Mouse (Mus musculus) urinary bladder, postnatal 14 days (tissue): Measurements from ENCODE around the gene Ms4a18.

Experiments used
- DNase-seq: peaks from one replicate; pipeline ENCODE4 v3.0.0; 2021; ENCODE audit warnings: low spot score

Gene Ms4a18

DNA sequence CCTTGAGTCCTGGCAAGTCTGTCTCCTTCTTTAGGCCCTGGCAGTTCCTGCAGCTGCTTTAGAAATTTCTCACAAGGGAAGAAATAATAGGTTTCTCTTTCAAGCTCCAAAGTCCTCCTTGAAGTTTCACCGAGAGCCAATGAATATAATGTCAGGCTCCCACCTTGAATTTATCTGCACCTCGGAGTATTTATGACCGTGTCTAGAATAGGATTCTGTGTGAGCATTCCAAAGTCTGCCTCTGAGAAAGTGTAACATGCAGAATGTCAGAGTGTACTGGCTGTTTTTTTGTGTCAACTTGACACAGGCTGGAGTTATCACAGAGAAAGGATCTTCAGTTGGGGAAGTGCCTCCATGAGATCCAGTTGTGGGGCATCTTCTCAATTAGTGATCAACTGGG, at the start of gene Ms4a18:
Gene Ms4a18, minus strand, starts transcription at position 141 of the 400 bp plus-strand sequence.
- no peak for DNase-seq

DNA sequence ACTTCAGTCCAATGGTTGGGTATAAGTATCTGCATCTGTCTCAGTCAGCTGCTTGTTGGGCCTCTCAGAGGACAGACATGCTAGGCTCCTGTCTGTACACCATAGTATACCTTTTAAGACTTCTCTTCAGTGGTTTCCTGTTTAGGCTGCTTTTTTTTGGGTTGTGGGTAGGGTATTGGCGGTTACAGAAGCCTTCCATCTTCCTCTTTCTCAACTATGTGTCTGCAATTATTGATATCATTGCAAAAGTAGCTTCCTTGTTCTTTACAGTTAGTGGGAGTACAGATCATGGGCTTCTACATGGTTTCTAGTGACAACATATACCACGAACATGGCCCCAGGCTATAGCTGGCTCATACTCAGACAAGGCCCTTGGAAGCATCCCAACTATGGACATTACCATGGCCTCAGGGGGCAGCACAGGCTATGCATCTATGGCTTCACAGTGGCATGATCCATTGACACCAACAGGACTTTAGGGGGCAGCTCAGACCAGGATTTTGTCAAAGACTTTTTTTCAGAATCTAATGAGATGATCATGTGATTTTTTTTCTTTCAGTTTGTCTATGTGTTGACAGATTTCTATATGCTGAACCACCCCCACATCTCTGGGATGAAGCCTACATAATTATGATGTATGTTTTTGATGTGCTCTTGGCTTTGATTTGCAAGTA, 47.5 kb upstream of the Ms4a18 start:
- DNase-seq: no peak

DNA sequence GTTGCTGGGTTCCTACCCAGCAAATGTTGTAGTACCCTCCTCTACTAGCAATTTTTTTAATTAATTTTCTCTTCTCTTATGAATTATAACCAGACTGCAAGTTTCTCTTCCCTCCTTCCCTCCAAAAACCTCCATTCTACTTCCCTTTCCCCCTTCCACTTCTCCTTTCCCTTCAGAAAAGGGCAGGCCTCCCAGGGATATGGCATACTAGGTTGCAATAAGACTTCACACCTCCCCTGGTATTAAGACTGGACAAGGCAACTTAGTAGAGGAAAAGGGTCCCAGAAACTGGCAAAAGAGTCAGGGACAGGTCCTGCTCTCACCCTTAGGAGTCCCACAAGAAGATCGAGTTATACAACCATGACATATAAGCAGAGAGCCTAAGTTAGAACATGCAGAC, 43.1 kb upstream of the Ms4a18 start:
- no peak for DNase-seq

DNA sequence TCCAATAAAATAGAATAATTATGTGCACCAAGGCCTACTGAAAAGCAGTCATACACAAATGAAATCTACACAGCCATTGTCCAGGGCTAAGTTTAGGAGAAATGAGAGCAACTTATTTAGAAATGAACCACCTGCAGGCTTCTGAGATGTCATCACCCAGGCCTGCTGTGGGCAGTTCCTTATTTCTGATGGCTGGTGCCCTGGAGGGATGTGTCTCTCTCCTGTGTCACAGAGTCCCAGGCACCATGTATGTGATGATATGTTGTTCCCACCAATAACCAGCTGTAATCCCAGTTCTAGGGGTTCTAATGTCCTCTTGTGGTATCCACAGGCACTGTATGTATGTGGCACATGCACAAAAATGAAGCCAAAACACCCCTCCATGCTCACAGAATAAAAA, 42.1 kb upstream of the Ms4a18 start:
- no peak for DNase-seq

DNA sequence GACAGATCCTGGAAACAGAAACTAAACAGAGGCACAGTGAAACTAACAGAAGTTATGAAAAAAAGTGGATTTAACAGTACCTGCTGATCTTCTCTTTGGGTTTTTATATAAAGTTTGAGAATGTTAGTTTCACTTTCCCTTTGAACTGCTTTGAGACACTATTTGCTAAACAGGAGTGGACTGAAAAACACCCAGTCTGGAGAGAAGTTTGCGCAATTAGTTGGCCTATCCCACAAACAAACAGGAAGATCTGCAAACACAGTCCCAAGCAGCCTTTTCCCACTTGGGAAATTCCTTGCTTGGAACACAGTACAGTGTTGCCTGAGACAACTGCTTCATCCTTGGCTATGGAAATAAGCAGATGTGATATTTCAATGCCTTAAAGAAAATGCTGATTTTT, 37.9 kb upstream of the Ms4a18 start:
- peak; percentile 10 for DNase-seq

DNA sequence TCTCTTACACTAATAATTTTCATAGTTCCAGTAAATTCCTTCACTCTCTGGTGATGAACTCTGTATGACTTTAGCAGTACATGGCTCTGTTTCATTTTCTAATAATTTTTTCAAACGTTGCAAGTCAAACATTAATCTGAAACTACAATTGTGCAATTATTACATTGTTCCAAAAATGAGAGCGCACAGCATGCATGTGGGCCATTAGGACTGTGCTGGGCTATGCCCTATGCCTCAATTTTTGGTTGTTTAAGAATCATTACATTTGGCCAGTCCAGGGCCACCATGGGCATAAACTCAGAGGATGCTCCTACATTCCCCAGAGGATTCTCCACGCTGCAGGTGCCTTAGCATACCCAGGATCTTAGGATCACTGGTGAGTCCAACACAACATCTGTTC, 35.4 kb upstream of the Ms4a18 start:
- DNase-seq: no peak

DNA sequence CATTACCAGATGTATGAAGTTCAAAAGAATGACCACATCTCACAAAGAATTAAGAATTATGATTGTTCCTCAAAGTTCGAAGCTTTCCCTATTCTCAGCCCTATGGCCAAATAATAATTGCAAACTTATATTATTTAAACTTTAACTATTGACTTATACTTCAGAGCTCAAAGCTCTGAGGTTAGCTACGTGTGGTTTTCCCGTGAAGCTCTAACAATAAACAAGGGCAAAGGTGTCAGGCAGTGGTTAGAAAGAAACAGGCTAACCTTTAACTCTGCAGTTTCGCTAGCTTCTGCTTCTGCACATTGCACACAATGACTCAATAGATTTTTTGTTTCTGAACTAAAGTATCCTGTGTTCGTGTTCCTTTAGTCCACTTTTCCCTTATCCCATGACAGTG, 35.0 kb upstream of the Ms4a18 start:
- DNase-seq: no peak

DNA sequence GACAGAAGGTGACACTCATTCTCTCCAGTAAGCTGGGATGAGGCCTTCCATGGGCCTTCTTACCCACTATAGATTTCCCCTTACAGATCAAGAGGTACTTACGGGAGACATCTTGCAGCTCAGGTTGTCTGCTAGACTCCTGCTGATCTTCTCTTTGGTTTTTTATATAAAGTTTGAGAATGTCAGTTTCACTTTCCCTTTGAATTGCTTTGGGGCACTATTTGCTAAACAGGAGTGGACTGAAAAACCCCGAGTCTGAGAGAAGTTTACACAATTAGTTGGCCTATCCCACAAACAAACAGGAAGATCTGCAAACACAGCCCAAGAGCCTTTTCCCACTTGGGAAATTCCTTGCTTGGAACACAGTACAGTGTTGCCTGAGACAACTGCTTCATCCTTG, 32.5 kb upstream of the Ms4a18 start:
- DNase-seq: no peak

DNA sequence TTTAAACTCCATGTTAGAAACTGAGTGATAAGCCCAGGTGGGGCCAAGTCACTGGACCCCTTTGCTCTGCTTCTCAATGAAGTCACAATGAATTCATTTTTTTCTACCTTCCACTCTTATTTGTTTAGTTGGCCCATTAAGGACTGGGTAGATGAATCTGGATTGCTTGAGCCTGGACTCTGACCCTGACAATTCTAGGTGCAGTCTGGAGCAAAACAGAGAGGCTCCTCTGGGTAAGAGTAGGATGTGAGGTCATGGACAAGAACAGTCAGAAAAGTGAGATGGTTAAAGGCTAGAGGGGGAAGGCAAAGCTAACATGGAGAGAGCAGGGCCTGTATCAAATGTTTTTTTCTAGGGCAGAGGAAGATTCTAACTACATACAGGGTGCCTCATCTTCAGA, 31.6 kb upstream of the Ms4a18 start:
- no peak for DNase-seq

DNA sequence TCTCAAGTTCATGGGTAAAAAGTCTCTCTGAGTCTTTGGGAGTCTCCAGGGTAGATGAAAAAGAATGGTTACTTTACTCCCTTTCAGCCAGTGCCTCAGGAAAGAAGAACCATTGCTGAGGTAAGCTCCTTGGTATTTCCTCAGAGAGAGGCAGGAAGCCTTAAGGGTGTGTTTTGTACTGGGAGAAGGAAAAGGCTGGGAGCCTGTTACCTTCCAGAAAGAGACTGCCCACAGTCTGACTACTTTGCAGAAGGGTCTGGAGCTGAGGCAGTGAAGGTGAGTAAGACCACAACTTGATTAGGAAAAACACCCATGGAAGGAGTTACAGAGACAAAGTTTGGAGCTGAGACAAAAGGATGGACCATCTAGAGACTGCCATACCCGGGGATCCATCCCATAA, 30.7 kb upstream of the Ms4a18 start:
- DNase-seq: no peak

DNA sequence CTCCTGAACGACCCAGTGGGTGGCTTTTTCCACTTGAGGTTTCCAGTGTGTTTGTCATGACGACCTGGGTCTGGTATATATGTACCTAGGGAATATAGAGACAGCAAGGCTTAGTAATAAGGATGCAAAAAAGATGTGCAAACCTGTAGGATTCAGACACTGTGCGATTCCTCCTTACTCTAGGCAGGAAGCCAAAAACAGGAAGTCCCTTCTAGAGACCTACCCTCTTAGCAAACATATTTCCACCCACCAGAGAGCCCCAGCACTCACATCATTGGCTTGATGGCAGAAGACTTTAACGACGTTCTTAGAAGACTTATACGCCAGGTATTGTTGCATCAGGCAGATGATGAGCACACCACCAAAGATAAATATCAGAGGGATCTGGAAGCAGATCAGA, 30.2 kb upstream of the Ms4a18 start:
- DNase-seq: no peak

DNA sequence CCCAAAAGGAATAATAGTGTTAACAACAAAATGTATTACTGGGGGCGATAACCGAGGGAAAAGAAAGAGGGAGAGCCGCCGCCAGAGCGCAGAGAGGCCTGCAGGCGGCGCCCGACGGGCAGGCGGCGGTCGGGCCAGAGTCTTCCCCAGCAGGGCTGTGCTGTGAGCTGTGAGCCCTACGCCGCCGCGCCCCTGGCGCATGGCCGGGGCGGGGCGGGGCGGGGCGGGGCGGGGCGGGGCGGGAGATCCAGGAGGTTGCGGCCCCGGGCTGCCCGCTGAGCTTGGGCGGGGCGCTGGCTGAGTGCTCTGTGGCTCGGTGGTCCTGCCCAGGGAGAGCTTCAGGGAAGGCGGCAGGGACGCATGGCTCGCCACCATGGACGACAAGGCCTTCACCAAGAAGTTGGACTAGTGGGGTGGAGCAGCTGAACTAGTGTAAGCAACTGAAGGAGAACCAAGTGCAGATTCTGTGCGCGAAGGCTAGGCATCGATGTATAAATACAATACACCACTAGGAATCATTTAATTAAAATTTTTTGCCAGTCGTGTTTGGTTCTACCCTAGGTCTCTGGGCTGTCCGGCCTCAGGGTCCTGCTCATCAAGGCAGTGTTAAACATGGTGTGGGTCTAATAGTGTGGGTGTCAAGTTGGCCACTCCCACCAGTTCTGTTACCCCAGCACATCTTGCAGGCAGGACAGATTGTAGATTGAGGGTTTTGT, 27.3 kb upstream of the Ms4a18 start:
- DNase-seq: peak; percentile 58

DNA sequence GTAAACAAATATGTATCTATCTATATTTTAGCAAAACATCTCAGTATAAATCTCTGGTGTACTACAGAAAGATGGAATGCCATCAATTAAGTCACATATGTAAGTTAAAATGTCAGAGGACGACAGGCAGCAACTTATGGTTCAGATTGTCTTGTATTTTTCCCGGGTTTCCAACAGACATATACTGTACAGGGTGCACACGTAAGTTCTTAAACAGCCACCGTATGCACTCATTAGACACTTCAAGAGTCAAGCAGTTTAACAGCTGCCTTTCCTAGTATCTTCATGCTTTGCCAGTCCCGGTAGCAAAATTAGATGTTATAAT, 26.8 kb upstream of the Ms4a18 start:
- no peak for DNase-seq

DNA sequence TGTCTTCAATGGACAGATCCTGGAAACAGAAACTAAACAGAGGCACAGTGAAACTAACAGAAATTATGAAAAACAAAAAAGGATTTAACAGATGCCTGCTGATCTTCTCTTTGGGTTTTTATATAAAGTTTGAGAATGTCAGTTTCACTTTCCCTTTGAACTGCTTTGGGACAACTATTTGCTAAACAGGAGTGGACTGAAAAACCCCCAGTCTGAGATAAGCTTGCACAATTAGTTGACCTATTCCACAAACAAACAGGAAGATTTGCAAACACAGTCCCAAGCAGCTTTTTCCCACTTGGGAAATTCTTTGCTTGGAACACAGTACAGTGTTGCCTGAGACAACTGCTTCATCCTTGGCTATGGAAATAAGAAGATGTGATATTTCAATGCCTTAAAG, 19.7 kb upstream of the Ms4a18 start:
- no peak for DNase-seq

DNA sequence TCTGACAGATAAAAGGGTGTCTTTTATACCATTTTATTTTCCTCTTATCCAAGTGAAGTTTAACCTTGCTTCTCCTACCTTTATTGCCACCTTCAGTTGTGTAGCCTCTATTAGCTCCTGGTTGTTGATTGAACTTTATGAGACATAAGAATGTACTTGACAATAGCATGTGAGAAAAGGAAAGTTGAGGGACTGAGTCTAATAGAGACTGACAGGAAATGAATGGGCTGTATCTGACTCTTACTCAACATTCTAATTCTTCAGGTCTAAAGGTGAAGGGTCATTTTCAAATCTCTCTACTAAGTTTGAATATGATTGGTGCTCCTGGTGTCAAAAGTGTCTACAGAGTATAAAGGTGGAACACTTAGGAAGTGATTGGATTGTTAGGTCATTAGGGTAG, 4.6 kb upstream of the Ms4a18 start:
- DNase-seq: no peak

DNA sequence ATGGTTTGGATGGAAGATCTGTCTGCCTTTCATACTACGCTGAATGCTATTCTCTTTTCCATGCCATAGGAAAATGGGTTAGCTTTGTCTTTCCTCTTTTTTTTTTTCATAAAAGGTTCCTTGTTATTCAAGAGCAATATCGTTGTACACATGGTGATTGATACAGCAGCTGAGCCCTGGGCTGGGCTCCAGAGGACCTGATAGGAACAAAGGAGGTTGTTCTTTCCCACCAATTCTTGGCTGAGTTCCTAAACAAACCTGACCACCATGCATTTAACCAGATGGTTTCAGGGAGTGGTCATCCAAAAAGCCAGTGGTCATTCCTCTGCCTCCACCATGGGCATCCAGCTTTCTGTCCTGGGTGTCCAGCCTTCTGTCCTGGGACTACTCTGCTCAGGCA, 580 bp downstream of the Ms4a18 start:
- no peak for DNase-seq

DNA sequence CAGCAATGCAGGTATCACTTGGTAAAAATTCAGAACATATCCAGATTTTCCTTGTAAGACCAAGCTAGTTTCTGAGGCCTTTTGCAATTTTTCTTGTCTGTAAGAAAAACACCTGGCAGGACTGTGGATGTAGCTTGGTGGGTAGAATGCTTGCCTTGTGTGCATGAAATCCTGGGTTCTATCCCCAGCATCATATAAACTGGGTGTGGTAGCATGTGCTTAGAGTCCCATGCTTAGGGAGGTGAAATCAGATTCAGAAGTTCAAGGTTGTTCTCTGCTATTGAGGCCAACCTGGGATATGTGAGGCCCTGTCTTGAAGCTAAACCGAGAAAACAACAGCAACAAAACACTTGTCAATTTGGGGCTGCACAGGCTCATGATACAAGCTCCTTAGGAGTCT, 1.8 kb downstream of the Ms4a18 start:
- DNase-seq: no peak

DNA sequence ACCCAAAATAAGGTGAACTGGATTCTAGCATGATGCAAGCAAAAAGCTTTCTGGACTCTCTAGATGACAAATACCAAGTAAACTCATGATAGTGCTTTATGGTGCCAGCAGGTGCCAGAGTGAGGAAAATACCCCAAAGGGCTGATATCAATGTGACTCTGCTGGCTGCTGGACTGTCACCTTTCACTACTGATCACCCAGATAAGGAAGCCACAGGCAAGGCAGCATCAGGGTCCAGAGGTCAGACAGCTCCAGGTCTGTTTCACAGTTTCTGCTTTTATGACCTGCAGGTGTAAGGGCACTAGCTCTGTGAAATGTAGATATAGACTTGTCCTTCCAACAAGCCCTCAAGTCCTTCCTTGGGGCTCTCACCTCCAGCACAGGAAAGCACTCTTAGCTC, 2.4 kb downstream of the Ms4a18 start:
- DNase-seq: no peak

DNA sequence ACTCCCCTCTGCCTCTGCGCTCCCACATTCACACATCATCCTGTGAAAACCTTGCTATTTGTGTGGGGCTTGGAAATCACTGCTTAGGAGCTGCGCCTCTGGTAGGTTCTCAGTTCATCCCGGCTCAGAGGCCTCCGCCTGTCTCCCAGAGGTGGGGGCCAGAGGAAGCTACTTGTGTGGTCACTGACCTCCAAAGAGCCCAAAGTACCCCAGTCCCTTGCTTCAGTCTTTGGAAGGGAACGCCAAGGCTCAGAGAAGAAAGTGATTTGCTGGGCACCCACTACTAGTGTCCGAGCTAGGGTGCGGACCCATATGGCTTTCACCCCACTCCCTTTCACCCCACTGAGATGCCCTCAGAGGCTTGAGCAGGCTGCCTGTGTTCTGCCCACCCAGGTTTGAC, 24.7 kb downstream of the Ms4a18 start, which contains the start of gene Ms4a15:
Gene Ms4a15, minus strand, starts transcription at position 101 of the 400 bp plus-strand sequence.
- DNase-seq: no peak

DNA sequence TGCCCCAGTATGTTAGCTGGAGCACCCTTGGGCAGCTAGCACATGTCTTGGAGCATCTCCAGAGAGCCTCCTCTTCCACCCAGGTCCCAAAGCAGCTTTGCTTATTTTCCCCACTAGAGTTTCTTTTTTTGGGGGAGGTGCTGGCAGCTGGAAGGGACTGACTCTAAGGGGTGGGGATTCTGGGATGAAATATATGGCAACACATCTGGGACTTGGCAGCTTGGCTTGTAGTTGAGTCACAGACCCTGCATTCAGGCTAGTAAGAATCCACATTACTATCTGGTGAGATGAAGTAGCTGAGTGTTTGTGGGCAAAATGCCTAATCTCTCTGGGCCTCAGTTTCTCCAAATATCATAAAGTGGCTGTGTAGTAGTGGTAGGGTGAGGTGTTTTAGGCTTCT, 25.9 kb downstream of the Ms4a18 start:
- no peak for DNase-seq

DNA sequence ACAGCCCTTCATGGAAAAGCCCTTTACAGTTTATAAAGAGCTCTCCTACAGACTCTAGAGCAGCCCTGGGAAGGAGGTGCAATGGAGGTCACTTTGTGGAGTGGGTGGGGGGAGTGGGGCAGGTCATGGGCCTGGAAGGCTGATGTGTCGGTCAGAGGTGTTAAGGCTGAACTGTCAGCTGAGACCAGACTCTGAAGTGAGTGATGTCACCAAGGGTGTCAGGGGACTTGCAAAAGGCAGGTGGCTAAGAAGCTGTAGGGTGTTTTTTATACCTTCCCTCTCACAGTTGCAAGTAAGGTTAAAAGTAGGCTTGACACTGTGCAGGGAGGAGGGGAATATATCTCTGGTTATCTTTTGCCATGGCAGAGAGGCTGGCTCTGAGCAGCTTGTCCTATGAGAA, 27.1 kb downstream of the Ms4a18 start:
- DNase-seq: no peak

DNA sequence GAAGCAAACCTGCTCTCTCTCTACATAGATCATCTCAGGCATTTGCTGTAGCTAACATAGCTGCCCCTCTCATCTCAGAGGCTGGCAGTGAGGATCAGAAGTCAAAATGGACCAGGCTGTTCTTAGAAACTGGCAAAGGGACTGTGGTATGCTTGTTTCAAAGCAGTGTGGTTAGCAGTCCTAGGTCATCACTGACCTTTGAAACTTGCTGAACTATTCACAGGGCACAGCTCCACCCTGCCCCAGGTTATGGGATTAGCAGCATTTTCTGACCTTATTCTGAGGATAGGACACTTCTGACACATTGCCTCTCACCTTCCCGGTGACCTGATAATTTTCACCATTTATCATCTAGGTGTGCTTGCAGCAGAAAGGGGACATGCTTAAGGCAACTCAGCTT, 29.3 kb downstream of the Ms4a18 start:
- no peak for DNase-seq

DNA sequence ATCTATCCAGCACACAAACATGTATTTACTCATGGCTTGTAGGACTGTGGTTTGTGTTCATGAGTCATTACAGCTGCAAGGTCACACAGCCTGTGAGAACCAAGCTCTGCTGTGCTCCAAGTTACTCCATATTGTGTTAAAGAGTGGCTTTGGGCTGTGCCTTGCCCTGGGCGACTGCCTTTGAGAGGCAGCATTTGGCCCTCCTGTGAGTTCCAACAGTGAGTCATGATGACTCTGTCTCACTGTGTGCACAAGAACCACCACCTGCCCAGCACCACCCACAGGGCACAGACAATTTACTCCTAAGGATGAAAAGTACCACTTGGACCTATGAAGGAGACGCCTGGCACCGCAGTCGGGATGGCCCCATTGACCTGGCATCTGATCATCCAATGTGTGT, 31.9 kb downstream of the Ms4a18 start:
- DNase-seq: no peak

DNA sequence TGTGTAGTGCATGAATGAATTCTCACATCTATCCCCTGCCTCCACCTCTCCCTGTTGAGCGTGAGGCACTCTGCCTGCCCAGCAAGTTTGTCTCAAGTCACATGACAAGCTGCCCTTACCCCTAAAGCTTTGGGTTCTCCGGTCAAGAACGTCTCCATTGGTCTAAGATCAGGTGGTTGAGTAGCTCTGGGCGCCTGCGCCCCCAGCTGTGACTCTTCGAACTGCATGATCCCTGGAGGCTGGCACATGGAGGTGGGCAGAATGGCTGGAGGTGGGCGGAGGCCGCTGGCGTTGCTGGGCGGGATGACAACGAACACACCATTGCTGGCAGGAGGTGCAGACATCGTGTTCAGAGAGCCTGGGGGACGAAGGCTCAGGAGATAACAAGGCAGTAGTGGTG, 33.3 kb downstream of the Ms4a18 start:
- DNase-seq: no peak
